Mouse (Mus musculus): Measurements from ENCODE around the gene Kcnc3. TPM values are rescaled to one million over a fixed set of nuclear protein-coding genes. Genes with fewer than 3 reads are reported as not detected.

The Kcnc3 gene
- 2.7 TPM for polyA plus RNA-seq (2014; fragmentation: Illumina TruSeq; extraction: RNeasy Lipid Tissue Mini Kit (QIAGEN cat#74804); ENCODE audit: low read depth, low replicate concordance)

GRCm38 (mm10) chr7:44590402-44591347 lies at the start of gene Kcnc3:
TSS of gene Kcnc3 (plus strand) at chr7:44590664.

GRCm38 (mm10) chr7:44548497-44549087 lies 41.9 kb upstream of the Kcnc3 start, which contains the start of gene Pold1:
TSS of gene Pold1 (minus strand) at chr7:44548849.

GRCm38 (mm10) chr7:44553826-44554225 lies 36.6 kb upstream of the Kcnc3 start, which contains the start of gene Nr1h2:
TSS of gene Nr1h2 (minus strand) at chr7:44553951.

GRCm38 (mm10) chr7:44572213-44572701 lies 18.2 kb upstream of the Kcnc3 start, which contains the start of gene Napsa:
TSS of gene Napsa (plus strand) at chr7:44572380.

Other genes with a start within 250 kb of the Kcnc3 start
- not detected for gene Syt3, start 206.6 kb upstream of the Kcnc3 start, polyA plus RNA-seq (2014; fragmentation: Illumina TruSeq; extraction: RNeasy Lipid Tissue Mini Kit (QIAGEN cat#74804); ENCODE audit: low read depth, low replicate concordance)
- gene 1700008O03Rik, start 204.8 kb upstream of the Kcnc3 start, polyA plus RNA-seq (2014; fragmentation: Illumina TruSeq; extraction: RNeasy Lipid Tissue Mini Kit (QIAGEN cat#74804); ENCODE audit: low read depth, low replicate concordance): not detected
- not detected for gene Lrrc4b, start 161.6 kb upstream of the Kcnc3 start, polyA plus RNA-seq (2014; fragmentation: Illumina TruSeq; extraction: RNeasy Lipid Tissue Mini Kit (QIAGEN cat#74804); ENCODE audit: low read depth, low replicate concordance)
- 1.7 TPM for gene Aspdh, start 125.3 kb upstream of the Kcnc3 start, polyA plus RNA-seq (2014; fragmentation: Illumina TruSeq; extraction: RNeasy Lipid Tissue Mini Kit (QIAGEN cat#74804); ENCODE audit: low read depth, low replicate concordance)
- gene Josd2, start 122.7 kb upstream of the Kcnc3 start, polyA plus RNA-seq (2014; fragmentation: Illumina TruSeq; extraction: RNeasy Lipid Tissue Mini Kit (QIAGEN cat#74804); ENCODE audit: low read depth, low replicate concordance): 1.0 TPM
- 1.4 TPM for gene Emc10, start 94.1 kb upstream of the Kcnc3 start, polyA plus RNA-seq (2014; fragmentation: Illumina TruSeq; extraction: RNeasy Lipid Tissue Mini Kit (QIAGEN cat#74804); ENCODE audit: low read depth, low replicate concordance)
- not detected for gene Fam71e1, start 94.1 kb upstream of the Kcnc3 start, polyA plus RNA-seq (2014; fragmentation: Illumina TruSeq; extraction: RNeasy Lipid Tissue Mini Kit (QIAGEN cat#74804); ENCODE audit: low read depth, low replicate concordance)
- gene Mybpc2, start 66.0 kb upstream of the Kcnc3 start, polyA plus RNA-seq (2014; fragmentation: Illumina TruSeq; extraction: RNeasy Lipid Tissue Mini Kit (QIAGEN cat#74804); ENCODE audit: low read depth, low replicate concordance): not detected
- not detected for gene Spib, start 58.6 kb upstream of the Kcnc3 start, polyA plus RNA-seq (2014; fragmentation: Illumina TruSeq; extraction: RNeasy Lipid Tissue Mini Kit (QIAGEN cat#74804); ENCODE audit: low read depth, low replicate concordance)
- not detected for gene Pold1, start 41.8 kb upstream of the Kcnc3 start, polyA plus RNA-seq (2014; fragmentation: Illumina TruSeq; extraction: RNeasy Lipid Tissue Mini Kit (QIAGEN cat#74804); ENCODE audit: low read depth, low replicate concordance)
- gene Nr1h2, start 36.7 kb upstream of the Kcnc3 start, polyA plus RNA-seq (2014; fragmentation: Illumina TruSeq; extraction: RNeasy Lipid Tissue Mini Kit (QIAGEN cat#74804); ENCODE audit: low read depth, low replicate concordance): 1.3 TPM
- 869 TPM for gene Napsa, start 18.3 kb upstream of the Kcnc3 start, polyA plus RNA-seq (2014; fragmentation: Illumina TruSeq; extraction: RNeasy Lipid Tissue Mini Kit (QIAGEN cat#74804); ENCODE audit: low read depth, low replicate concordance)
- gene Myh14, start 80.2 kb downstream of the Kcnc3 start, polyA plus RNA-seq (2014; fragmentation: Illumina TruSeq; extraction: RNeasy Lipid Tissue Mini Kit (QIAGEN cat#74804); ENCODE audit: low read depth, low replicate concordance): 0.12 TPM
- not detected for gene Izumo2, start 118.1 kb downstream of the Kcnc3 start, polyA plus RNA-seq (2014; fragmentation: Illumina TruSeq; extraction: RNeasy Lipid Tissue Mini Kit (QIAGEN cat#74804); ENCODE audit: low read depth, low replicate concordance)
- 11.6 TPM for gene Vrk3, start 157.7 kb downstream of the Kcnc3 start, polyA plus RNA-seq (2014; fragmentation: Illumina TruSeq; extraction: RNeasy Lipid Tissue Mini Kit (QIAGEN cat#74804); ENCODE audit: low read depth, low replicate concordance)
- gene Zfp473, start 160.4 kb downstream of the Kcnc3 start, polyA plus RNA-seq (2014; fragmentation: Illumina TruSeq; extraction: RNeasy Lipid Tissue Mini Kit (QIAGEN cat#74804); ENCODE audit: low read depth, low replicate concordance): 0.16 TPM
- 1.8 TPM for gene Nup62, start 225.4 kb downstream of the Kcnc3 start, polyA plus RNA-seq (2014; fragmentation: Illumina TruSeq; extraction: RNeasy Lipid Tissue Mini Kit (QIAGEN cat#74804); ENCODE audit: low read depth, low replicate concordance)
- not detected for gene Il4i1, start 225.7 kb downstream of the Kcnc3 start, polyA plus RNA-seq (2014; fragmentation: Illumina TruSeq; extraction: RNeasy Lipid Tissue Mini Kit (QIAGEN cat#74804); ENCODE audit: low read depth, low replicate concordance)
- 3.4 TPM for gene Atf5, start 226.0 kb downstream of the Kcnc3 start, polyA plus RNA-seq (2014; fragmentation: Illumina TruSeq; extraction: RNeasy Lipid Tissue Mini Kit (QIAGEN cat#74804); ENCODE audit: low read depth, low replicate concordance)